Mouse (Mus musculus): ENCODE measurements around the gene Catsper4.

Catsper4 gene

DNA sequence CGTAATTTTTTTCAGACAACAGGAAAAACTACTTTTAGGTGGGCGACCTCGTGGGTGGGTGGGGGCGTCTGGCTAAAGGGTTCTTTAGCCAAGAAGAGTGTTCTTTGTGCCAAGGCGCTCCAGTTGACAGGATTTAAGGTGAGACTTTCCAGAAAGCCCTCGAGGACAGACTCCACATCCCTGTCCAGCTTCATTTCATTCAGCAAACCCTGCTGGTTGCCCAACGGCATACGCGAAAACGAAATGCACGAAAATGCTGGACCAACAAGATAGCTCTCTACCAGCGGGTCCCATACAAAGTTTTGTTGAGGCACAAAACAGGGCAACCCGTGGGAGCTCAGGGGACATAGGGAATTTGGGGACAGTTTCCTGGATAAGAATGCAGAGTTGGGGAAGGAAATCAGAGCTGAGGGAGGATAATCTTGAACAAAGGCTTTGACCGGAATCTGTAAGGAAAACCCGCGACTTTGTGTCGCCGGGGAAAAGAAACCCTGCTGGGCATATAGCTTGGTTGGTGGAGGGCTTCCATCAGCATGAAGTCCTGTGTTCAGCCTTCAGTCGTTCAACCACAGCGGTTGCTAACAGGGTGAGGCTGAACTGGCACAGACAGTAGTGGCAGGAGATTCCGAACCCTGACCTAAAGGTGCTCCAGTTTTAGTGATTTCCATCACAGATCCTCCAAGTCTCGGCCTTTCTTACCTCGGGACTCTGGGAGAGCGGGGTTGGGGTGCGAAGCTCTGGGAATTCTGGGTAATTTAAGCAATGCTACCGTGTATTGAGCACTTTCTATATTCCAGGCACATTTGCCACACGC lies 23.1 kb upstream of the Catsper4 start:
- no peak for DNase-seq

DNA sequence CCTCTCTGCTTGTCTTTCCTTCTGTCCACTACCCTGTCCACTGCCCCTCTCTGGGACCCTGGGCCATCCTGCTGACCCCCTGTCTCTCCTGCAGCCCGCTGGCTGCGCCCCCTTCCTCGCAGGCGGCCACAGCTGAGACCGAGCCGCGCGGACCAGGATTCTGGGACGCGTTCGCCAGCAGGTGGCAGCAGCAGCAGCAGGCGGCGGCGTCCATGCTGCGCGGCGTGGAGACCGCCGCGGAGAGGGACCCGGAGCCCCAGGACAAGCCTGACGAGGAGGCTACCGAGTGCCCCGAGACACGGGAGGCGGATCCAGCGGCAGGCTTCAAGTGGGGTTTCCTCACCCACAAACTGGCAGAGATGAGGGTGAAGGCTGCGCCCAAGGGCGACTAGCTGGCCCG lies 22.5 kb upstream of the Catsper4 start:
- no peak for DNase-seq

DNA sequence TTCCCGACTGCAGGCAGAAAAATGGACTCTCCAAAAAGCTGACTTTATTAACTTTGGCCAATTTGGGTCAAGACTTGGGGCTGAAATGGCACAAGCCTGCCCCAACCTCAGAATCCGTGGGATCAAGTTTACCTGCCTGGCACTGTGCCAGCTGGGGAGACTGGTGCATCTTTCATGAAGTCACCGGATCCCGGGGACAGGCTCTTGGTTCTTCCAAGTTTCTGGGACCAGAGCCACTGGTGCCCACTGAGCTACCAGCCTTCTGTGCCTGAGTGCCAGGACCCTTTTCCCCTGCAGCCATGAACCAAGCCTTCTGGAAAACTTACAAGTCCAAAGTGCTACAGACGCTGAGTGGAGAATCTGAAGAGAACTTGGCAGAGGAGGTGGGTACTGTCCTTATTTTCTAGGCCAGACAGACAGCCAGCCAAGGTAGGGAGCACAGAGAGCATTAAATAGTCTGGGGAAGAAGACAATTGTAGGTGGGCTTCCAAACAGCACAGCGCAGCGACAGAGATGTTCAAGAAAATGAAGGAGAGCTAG lies 19.6 kb upstream of the Catsper4 start, which contains the start of gene Gm30191:
Gene Gm30191, plus strand, starts transcription at position 217 of the 540 bp plus-strand sequence.
- no peak for DNase-seq

DNA sequence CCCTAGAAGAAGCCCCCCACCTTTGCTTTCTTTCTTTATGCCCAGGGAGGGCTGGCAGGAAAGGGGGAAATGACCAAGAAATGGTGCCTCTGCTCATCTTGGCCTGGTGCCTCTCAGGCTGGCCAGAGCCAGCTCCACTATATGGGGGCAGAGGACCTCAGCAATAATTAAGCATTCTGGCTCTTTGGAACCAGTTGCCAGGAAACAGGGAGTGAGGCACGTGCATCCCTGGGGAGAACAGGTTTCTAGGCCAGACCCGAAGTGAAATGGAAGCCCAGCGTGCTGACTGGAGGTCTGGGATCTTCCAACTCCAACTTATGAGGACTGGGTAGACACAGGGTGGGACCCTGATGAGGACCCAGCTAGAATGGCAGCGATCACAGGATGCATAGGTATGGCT lies 19.1 kb upstream of the Catsper4 start:
- no peak for DNase-seq

DNA sequence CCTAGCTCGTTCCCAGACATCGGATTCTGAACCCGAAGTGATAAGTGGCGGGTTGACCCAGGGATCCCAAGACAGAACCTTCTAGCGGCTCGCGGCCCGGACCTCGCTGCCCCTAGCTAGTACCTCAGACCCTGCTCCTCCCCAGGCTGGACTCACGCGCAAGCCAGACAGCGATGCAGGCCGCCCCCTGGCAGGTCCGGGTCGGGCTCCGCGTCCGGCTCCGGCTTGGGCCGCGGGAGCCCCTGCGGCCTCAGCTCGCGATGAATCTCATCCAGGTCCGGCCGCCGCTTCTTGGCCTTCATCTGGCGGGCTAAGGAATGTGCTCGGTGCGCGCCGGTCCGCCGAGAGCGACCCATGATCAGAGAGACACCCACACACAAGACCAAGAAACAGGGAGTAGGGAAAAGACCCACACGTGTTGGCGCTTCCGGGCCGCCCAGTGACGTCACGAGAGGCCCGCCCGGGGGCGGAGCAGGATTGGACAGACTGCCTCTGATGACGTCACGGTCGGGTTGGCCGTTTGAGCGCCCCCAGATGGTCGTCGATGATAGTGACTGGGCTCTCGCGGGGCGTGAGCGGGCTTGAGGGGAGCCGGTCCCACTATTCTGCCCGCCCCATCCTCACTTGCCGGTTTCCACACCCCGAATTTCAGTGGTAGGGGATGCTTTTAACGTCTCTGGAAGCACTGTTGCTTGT lies 18.1 kb upstream of the Catsper4 start, which contains the start of gene Zfp593:
Gene Zfp593, minus strand, starts transcription at position 445 of the 696 bp plus-strand sequence.
- peak; percentile 90 for DNase-seq

DNA sequence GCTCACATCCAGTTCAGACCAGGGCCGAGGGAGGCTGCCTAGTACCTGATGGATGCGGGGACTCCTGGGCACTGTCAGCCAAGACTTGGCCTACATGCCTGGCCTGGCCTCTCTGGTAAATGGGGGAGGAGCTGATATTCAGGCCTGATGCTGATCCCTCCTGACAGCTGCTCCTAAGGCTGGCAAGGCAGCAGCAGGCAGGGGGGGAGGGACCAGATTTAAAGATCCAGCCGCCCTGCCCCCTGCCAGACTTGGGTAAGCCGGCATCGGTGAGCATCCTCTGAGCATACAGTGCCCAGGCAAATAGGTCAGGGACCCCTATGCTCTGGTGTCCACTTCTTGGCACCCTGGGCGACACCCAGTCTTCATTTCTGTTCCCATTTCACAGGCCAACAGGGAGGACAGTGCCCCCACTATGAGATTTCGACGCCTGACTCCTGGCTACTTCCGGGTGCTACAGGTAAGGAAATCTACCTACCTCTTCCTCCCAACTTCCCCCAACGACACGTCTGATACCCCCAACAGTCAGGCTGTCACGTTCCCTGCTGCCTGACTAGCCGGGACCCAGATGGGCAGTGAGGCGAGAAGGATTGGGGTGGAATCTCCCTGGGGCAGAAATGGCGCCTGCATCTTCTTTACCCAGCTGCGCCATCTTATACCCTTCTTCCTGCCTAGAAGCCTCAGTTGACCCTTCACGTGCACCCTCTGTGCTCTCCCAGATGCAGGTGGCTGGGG lies 16.5 kb upstream of the Catsper4 start, which contains the start of gene E130218I03Rik:
Gene E130218I03Rik, plus strand, starts transcription at position 147 of the 735 bp plus-strand sequence.
- DNase-seq = no peak

DNA sequence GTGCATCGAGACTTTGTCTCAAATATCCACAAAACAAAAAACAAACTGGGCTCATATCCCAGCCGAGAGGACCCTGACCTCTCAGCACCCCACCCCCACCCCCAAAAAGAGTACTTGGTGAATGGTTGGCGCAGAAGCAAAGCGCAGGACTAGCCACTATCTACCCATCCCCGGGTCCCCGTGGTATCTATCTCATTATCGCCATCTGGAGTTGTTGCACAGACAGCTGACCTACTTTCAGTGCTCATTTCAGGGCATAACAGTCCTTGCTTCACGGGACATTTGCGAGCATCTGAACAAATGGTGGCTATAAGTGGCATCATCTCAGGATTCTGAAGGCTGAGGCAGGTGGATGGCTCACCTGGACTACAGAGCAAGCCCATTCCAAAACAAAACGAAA lies 11.5 kb upstream of the Catsper4 start:
- no peak for DNase-seq

DNA sequence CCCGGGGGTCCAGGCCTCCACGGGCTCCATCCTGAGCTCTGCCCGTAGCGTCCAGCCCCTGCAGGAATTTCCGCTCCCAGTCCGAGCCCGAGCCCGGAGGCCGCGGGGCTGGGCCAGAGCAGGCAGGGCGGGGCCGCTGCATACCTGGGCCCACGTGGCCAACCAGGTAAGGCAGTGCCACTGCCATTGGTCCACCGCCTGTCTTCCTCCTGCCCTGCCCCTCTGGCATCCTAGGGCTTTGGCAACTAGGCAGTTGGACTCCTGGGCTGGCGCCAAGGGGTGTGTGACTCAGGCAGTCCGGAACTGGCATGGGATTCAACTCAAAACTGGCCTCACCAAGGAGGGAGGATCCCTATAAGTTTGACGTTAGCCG lies 11.1 kb upstream of the Catsper4 start, which contains the start of gene Cnksr1:
Gene Cnksr1, minus strand, starts transcription at position 121 of the 373 bp plus-strand sequence.
- DNase-seq = peak; percentile 97

DNA sequence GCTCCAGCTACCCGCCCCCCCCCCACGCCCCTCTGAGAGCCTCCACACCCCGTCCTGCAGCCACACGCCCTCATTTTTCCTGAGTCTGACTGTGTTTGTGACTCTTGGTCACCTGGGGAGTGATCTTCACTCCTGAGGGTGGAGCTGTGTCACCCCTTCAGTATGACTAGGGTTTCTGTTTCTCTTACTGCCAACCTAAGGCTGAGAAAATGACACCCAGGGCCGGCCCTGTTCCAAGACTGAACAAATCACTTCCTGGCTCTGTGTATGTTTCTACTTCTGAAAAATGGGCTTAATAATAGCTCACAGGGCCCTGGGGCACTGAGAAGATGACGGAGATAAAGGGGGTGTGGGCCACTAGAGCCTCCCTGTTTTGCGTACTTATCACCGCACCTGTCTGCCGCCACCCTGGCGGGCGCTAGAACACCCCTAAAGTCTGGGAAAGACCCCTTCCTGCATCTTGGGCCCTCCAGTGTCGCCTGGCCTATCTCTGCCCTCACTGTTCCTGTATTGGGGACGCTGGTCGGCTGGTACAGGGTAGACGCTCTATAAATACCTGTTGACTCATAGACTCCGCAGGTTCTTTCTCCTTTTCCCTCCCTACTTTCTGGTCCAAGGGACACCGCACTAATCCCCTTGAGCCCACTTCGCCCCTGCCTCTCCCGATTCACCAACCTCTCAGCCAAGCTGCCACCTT lies 10.5 kb upstream of the Catsper4 start:
- no peak for DNase-seq

DNA sequence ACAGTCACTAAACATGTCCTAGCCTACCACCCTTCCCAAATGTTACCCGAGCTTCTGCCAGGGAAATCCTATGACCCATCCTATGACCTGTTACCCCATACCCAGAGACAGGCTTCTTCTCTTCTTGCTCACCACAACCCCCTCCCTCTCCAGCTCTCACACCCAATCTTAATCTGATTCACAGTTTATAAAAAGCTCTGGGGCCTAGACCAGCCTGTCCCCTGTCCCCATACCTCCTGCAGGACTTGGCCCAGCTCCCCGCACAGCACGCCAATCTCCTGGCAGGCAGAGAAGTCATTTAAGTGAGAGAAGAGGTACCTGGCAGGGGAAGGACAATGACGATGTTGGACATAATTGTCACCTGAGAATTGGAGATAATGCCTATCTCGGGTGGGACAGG lies 7.7 kb upstream of the Catsper4 start:
- no peak for DNase-seq

DNA sequence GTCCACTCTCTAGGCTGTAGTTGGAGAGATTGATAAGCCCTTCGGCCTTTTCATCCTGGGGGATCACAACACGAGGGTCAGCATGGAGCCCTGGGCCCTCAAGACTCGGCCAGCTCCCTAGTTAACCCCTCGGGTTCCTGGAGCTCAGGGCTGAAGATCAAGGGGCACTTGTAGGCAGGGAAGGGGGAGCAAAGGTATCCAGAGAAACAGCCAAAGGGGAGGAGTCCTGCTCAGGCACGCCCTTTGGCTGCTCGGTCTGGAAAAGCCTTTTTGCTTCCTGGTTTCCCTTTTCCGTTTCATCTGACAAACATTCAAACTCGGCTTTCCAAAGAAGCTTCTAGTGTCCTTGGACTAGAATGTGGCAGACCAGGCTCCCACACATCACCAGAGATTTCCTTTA lies 3.2 kb upstream of the Catsper4 start:
- no peak for DNase-seq

DNA sequence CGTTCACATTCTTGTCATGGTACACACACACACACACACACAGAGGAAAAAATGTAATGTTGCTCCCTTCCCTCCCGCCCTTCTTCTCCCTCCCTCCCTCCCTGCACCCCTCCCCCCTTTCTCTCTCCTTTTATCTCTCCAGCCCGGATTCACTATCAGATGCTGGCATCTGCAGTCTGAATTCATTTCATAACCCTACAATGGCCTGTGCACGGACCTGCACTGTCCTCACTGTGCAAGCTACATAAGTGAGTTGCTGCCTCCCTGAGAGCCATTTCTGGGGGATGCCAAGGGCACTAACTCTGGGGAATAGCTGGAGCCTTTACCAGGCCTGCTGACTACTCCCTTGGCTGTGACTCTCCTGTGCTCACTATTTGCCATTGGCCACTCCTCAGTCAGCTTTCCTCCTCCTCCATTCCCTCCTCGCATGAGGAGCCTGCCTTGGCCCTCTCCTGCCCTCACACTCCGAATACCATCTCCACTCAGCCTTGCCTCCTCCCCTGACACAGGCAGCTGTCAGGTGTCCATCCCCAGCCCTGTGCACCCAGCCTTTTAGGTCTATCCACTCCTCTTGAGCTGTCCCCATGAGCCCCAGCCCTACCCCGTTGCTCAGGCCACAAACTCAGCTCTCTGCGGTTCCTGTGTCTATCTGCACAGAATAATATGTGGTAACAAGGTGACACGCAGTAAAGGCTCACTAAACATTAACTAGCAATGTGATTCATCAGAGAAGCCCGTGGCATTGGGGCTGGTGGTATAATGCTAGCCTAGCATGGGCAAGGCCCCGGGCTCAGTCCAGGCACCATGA lies 4.2 kb downstream of the Catsper4 start:
- peak; percentile 60 for DNase-seq

DNA sequence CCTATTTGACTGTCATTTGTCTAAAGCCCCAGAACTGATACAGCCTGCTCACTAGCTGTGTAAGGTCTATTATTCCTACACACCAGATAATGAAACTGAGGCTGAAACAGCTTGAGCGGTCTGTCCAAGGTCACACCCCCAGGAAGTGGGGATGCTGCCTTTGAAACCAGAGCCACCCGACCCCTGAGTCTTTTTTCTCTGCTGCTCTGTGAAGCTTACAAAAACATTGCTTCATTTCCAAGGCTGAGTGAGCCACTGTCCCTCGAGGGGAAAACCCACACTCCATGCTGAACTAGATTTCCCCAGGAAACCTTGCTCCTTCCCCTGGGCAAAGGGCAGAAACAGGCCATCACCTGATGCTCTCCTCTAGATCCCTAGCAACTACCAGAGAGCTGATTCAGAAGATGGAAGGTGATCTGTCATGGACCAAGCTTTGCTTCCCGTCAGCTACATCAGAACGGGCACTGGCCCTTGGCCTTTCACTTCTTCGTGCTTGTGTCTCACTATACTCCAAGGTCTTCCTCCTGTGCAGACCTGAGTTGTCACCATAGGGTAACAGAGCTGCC lies 20.6 kb downstream of the Catsper4 start:
- DNase-seq = no peak

DNA sequence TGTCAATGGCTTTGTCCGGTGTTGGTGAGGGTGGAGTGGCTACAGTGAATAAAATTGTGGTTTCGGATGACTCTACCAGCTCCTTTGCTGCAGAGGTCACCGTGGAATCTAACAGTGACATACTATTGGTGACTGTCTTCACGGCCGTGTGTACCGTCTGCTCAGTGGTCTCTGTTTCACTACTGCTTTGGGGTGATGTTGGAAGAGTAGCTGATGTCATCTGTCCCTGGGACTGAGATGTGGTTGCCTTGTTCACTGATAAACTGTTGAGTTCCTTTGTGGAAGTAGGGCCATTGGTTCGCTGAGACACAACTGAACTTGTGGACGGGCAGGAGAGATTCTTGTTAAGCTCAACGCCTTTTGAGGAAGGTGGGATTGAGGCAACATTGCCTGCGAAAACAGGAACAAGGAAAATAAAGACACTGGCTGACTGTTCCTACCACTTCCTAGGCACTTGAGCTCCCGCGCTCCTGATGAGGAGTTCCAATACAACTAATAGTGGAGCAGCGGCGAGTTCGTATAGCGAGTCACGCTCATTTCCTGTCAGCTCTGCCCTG lies 23.8 kb downstream of the Catsper4 start:
- DNase-seq = no peak

DNA sequence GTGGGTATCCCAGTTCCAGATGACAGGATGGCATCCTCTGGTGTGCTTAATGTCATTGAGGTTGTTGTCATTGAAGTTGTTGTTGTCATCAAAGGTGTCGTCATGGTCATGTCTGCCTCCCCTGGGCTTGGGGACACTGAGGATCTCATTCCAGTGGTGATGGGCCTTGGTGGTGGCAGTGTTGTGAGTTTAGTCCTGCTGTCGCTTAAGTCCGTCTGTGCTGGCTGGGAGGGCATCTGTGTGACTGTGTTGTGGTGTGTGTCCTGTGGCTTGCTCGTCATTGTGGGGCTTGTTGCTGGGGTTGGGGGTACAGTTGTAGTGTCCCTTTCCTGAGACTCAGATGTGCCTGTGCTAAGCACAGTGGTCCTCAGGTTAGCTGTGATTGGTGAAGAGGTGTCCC lies 24.3 kb downstream of the Catsper4 start, which contains the start of gene Gm7534:
Gene Gm7534, minus strand, starts transcription at position 101 of the 400 bp plus-strand sequence.
- no peak for DNase-seq

DNA sequence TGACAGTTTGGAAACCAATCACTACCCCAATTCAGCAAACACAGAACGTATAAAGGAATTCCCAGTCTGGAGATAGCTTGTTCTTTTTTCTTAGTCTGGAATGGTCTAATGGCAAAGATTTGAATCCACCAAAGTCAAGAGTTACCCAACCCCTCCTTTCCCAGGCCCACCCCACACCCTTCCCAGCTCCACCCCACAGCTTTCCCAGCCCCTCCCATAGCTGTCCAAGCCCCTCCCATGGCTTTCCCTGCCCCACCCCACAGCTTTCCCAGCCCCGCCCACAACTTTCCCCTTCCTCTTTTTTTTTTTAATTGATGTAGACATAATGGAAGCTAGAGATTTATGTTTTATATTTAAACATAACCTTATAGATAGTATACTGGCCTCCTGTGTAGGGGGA lies 27.8 kb downstream of the Catsper4 start:
- DNase-seq = no peak

DNA sequence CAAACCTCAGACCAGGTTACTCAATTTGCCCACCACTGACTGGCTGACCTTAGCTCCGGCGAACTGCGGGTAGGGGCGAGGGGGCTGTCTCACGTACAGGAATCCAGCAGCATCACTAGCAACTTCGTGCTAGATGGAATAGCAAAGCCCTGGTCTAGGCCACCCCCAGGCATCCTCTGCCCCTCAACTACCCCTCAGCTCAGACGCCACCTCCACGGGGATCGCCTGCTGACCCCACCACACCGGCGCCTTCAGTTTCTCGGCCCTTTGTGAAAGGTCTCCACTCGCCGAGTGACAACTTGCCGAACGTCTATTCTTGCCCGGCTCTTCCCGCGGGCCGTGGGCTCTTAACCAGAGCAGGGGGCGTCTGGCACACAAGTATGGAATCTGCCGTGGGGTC lies 40.9 kb downstream of the Catsper4 start:
- no peak for DNase-seq

DNA sequence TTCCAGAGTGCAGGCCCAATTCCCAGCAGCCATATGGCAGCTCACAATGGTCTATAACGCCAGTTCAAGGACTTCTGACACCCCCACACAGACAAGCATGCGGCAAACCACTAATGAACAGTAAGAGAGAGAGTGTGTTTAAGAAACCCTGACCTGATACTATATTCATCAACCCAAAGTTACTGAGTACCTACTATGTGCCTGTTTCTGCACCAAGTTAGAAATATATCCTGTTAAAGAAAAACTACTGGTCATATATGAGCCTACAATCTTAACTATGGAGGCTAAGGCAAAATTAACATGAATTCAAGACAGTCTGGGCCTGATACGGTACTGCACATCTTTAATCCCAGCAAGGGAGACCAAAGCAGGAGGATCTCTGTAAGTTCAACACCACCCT lies 41.6 kb downstream of the Catsper4 start:
- no peak for DNase-seq

DNA sequence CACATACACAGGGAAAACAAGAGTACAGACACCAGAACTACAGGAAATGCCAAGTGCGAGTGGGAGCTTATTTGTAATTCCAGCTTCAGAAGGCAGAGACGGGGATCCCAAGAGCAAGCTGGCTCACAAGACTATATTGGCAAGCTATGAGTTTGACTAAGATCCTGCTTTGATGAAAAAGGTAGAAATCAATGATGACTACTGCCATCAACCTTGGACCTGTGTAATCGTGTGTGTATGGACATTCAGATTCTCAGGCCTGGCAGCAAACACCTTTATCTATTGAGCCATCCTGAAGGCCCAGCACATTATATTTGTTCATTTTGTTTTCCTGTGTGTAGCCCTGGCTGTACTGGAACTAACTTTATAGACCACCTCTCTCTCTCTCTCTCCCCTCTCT lies 43.5 kb downstream of the Catsper4 start:
- no peak for DNase-seq

DNA sequence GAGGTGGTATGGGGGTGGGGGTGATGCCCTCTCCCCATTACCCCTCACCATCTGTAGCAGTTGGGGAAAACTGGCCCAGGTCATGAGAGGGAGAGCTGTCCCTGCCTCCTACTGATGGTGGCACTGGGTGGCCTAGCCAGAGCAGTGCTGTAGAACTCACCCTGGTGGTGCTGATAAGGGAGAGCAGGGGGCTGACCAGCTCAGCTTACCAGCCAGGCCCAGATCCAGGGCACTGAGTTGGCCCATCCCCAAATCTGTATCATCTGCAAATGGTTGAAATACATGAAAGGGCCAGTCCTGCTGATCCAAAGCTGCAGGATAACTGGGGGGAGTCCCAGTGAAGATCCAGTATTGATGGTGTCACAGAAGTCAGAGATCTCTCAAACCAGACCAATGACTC lies 45.4 kb downstream of the Catsper4 start:
- no peak for DNase-seq

DNA sequence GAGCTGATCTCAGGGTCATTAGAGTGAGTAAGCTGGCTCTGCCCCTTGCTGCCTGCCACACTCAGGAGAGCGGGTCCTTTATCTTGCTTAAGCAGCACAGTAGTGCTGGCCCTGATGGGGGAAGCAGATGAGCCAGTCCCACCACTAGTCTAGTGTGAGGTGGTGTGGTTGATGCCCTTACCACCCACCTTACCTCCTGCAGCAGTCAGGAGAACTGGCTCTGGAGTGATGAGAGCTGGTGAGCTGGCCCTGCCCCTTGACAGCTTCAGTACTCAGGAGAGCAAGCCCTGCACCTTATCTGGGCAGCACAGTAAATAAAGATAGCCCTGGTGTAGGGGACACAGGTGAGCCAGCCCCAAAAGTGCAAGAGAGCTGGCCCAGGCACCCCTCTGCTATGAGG lies 46.1 kb downstream of the Catsper4 start:
- DNase-seq = no peak

Data from kidney, adult 11 months (tissue).